Mouse (Mus musculus): Measurements from ENCODE around the gene Pycard. TPM values are rescaled to one million over a fixed set of nuclear protein-coding genes. Genes with fewer than 3 reads are reported as not detected.

The Pycard gene
- polyA plus RNA-seq, 1 experiment from 2014 or later, result 23.0 TPM

DNA sequence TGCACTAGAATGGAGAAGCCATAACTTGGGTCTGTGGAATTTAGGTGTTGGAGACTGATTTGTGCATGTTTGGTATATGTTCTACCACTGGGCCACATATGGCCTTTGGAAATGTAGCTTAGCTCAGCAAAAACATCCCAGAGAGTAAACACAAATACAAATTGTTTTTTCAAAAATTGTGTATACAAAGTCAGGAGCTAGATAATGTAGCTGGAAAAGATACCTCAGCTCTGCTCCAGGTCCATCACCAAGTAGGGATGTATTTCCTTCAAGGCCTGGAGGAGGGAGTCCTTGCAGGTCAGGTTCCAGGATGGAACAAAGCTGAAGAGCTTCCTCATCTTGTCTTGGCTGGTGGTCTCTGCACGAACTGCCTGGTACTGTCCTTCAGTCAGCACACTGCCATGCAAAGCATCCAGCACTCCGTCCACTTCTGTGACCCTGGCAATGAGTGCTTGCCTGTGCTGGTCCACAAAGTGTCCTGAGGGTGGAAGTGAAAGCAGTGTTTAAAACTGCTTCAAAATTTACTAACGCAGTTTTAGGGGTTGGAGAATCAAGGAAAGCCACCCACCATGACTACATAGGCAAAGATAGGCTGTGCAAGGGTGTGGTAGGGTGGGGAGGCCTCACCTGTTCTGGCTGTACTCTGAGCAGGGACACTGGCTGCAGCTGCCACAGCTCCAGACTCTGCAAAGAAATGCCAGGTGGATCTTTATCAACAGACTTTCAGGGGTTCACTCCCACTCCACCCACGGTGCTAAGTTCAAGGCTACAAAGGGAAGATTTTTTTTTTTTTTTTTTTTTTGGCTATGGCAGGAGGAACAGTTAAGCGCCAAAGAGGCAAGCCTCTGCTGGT, 953 bp downstream of the Pycard start:
- peak; percentile 52 for ATAC-seq (ENCODE audit: low read depth)
- H3K4me1 ChIP-seq (ENCODE audit: control insufficient read depth, low read depth, low read length), result peaks cover 27% of the 10 kb centered on the region
- peak overlapping the region; percentile 51 for H3K4me3 ChIP-seq (ENCODE audit: low read depth, low read length)
- peak overlapping the region; percentile 44 for H3K9ac ChIP-seq (ENCODE audit: low read depth, low read length)
- WGBS (ENCODE audit: insufficient replicate concordance), result 16% methylated on average over 5 of the region's 5 CpGs
- H3K27ac ChIP-seq (ENCODE audit: low read length), result peak overlapping the region; percentile 18; the same call in 1 of the 2 replicates
- H3K4me2 ChIP-seq (ENCODE audit: low read depth, low read length), result peak overlapping the region; percentile 62
- H3K27me3 ChIP-seq (ENCODE audit: control insufficient read depth, insufficient read depth, low read depth, low read length), result no peaks in the 10 kb centered on the region
- no peaks in the 10 kb centered on the region for H3K9me3 ChIP-seq (replicated peaks; ENCODE audit: control insufficient read depth, low read length)
- H3K36me3 ChIP-seq (ENCODE audit: control insufficient read depth, insufficient read depth), result peaks cover 4% of the 10 kb centered on the region; the same call in 1 of the 2 replicates

DNA sequence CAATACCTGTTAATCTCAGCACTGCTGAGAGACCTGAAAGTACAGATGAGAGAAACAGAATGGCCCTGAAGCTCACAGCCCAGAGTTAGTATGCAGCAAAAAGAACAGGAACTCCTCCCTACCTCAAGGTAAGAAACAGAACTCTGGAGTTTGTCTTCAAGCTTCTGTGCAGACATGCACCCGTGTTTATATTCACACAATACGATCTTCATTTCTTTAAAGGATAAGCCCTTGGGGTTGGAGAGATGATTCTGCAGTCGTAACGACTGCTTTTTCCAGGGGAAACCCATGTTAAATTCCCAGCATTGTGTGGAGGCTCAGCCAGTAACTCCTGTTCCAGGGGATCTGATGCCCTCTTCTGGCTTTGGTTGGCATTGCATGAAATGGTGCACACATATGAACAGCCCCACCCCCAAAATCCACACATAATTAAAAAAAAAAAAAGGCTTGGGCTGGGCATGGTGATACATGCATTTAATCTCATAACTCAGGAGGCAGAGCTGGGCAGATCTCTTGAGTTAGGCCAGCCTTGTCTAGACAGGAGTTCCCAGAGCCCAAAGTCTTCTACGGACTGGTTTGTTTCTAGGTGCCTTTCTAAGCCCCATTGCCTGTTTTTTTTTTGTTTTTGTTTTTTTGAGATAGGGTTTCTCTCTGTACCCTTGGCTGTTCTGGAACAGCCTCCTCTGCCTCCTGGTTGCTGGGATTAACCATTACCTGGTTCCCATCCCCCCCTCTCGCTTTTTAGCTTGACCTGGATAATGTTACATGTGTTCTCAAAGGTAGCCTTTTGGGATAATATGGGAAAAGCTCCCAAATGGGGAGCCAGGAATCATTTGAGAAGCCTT, 1.8 kb downstream of the Pycard start:
- Histone ChIP-seq H3K27me3 (ENCODE audit: control insufficient read depth, insufficient read depth, low read depth, low read length) (no peaks in the 10 kb centered on the region), H3K4me1 (ENCODE audit: control insufficient read depth, low read depth, low read length) (peaks cover 27% of the 10 kb centered on the region), H3K9ac (ENCODE audit: low read depth, low read length) (no peak overlapping the region), H3K4me3 (ENCODE audit: low read depth, low read length) (no peak overlapping the region), H3K4me2 (ENCODE audit: low read depth, low read length) (peak overlapping the region; percentile 62), H3K9me3 (replicated peaks; ENCODE audit: control insufficient read depth, low read length) (no peaks in the 10 kb centered on the region), H3K36me3 (ENCODE audit: control insufficient read depth, insufficient read depth) (peaks cover 10% of the 10 kb centered on the region), H3K27ac (ENCODE audit: low read length) (no peak overlapping the region)
- peak; percentile 42 for ATAC-seq (ENCODE audit: low read depth)
- WGBS (ENCODE audit: insufficient replicate concordance), result 37% methylated on average over 6 of the region's 6 CpGs

DNA sequence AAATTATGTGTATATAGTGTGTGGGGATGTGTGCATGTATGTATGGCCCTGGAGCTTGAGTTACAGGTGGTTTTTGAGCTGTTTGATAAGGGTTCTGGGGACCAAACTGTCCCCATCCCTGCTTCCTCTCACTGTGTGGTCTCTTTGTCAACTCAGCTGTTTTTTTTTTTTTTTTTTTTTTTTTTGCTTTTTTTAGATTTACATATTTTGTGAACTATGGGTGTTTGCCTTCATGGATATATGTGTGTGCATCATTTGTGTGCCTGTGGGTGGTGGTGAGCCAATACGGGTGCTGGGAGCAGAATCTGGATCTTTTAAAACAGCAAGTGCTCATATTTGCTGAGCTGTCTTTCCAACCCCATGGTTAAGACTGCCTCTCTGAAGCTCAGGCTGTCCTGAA, 4.8 kb downstream of the Pycard start:
- 70% methylated on average over 1 of the region's 1 CpGs for WGBS (ENCODE audit: insufficient replicate concordance)
- Histone ChIP-seq H3K27ac (ENCODE audit: low read length) (no peak overlapping the region), H3K9me3 (replicated peaks; ENCODE audit: control insufficient read depth, low read length) (no peaks in the 10 kb centered on the region), H3K9ac (ENCODE audit: low read depth, low read length) (no peak overlapping the region), H3K4me1 (ENCODE audit: control insufficient read depth, low read depth, low read length) (peaks cover 27% of the 10 kb centered on the region), H3K4me3 (ENCODE audit: low read depth, low read length) (no peak overlapping the region), H3K36me3 (ENCODE audit: control insufficient read depth, insufficient read depth) (peaks cover 29% of the 10 kb centered on the region), H3K27me3 (ENCODE audit: control insufficient read depth, insufficient read depth, low read depth, low read length) (no peaks in the 10 kb centered on the region), H3K4me2 (ENCODE audit: low read depth, low read length) (no peak overlapping the region)
- ATAC-seq (ENCODE audit: low read depth), result no peak

DNA sequence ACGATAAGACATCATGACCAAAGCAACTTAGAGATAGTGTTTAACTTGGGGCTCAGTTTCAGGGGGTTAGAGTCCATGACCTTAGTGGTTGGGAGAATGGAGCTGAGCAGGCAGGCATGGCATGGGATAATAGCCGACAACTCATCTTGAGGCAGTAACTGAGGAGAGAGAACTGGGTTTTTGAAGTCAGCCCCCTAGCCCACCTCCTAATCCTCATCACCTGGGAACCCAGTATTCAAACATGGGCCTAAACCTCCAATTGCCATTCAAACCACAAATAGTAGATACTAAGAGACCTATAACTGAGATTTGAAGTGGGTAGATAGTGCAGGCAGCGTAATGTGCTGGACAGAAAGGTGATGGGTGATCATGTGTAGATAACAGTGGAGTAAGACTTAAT, 13.1 kb downstream of the Pycard start:
- 87% methylated on average over 3 of the region's 3 CpGs for WGBS (ENCODE audit: insufficient replicate concordance)
- no peak for ATAC-seq (ENCODE audit: low read depth)
- Histone ChIP-seq H3K27ac (ENCODE audit: low read length) (no peak overlapping the region), H3K27me3 (ENCODE audit: control insufficient read depth, insufficient read depth, low read depth, low read length) (no peaks in the 10 kb centered on the region), H3K9me3 (replicated peaks; ENCODE audit: control insufficient read depth, low read length) (no peaks in the 10 kb centered on the region), H3K4me3 (ENCODE audit: low read depth, low read length) (no peak overlapping the region), H3K36me3 (ENCODE audit: control insufficient read depth, insufficient read depth) (peaks cover 85% of the 10 kb centered on the region), H3K4me2 (ENCODE audit: low read depth, low read length) (no peak overlapping the region), H3K4me1 (ENCODE audit: control insufficient read depth, low read depth, low read length) (no peaks in the 10 kb centered on the region), H3K9ac (ENCODE audit: low read depth, low read length) (no peak overlapping the region)

DNA sequence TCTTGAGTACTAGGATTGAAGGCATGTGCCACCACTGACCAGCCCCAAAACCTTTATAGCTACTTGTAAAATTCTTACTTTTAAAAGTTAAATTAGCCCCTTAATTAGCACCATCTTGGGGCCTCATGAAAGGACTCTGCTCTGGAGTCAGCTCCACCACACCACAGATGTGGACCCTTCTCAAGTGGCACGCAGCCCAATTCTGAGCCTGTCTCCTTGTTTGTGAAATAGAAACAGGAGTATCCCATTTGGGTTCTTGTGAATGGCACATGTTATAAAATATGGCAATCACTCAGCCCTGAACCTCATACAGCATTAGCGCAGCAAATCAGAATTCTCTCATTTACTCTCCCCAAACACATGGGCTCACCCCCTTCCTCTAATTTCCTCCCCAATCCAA, 14.8 kb downstream of the Pycard start:
- ATAC-seq (ENCODE audit: low read depth), result no peak
- H3K9ac ChIP-seq (ENCODE audit: low read depth, low read length), result no peak overlapping the region
- H3K4me1 ChIP-seq (ENCODE audit: control insufficient read depth, low read depth, low read length), result no peaks in the 10 kb centered on the region
- no peaks in the 10 kb centered on the region for H3K9me3 ChIP-seq (replicated peaks; ENCODE audit: control insufficient read depth, low read length)
- H3K36me3 ChIP-seq (ENCODE audit: control insufficient read depth, insufficient read depth), result peaks cover 87% of the 10 kb centered on the region
- H3K27me3 ChIP-seq (ENCODE audit: control insufficient read depth, insufficient read depth, low read depth, low read length), result no peaks in the 10 kb centered on the region
- no peak overlapping the region for H3K27ac ChIP-seq (ENCODE audit: low read length)
- H3K4me3 ChIP-seq (ENCODE audit: low read depth, low read length), result no peak overlapping the region
- 94% methylated on average over 2 of the region's 2 CpGs for WGBS (ENCODE audit: insufficient replicate concordance)
- H3K4me2 ChIP-seq (ENCODE audit: low read depth, low read length), result no peak overlapping the region

DNA sequence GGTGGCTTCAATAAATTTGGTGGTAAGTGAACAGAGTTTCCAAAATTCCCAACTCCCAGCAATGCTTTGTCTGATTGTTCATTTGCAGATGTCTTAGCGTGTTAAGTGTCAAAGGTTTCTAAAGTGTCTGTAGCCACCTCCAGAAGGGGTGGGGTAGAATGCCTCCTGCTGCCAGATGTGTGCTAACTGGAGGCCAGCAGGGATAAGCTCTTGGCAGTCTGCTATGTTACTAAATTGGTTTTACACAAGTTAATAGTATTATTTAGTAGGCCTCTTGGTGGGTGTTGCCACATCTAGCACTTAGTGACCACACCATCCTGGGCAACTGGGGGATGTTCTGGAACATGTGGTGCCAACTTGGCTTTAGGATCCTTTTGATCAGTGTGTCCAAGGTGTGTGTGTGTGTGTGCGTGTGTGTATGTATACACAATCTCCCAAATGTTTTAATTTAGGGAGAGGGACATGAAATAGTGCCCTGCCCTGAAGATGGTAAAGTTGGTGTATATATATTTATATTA, 19.2 kb downstream of the Pycard start:
- H3K27me3 ChIP-seq (ENCODE audit: control insufficient read depth, insufficient read depth, low read depth, low read length), result no peaks in the 10 kb centered on the region
- H3K9ac ChIP-seq (ENCODE audit: low read depth, low read length), result no peak overlapping the region
- ATAC-seq (ENCODE audit: low read depth), result no peak
- no peak overlapping the region for H3K4me2 ChIP-seq (ENCODE audit: low read depth, low read length)
- no peak overlapping the region for H3K4me3 ChIP-seq (ENCODE audit: low read depth, low read length)
- WGBS (ENCODE audit: insufficient replicate concordance), result 82% methylated on average over 2 of the region's 2 CpGs
- peaks cover 6% of the 10 kb centered on the region for H3K4me1 ChIP-seq (ENCODE audit: control insufficient read depth, low read depth, low read length)
- peaks cover 83% of the 10 kb centered on the region for H3K36me3 ChIP-seq (ENCODE audit: control insufficient read depth, insufficient read depth)
- no peaks in the 10 kb centered on the region for H3K9me3 ChIP-seq (replicated peaks; ENCODE audit: control insufficient read depth, low read length)
- H3K27ac ChIP-seq (ENCODE audit: low read length), result no peak overlapping the region

DNA sequence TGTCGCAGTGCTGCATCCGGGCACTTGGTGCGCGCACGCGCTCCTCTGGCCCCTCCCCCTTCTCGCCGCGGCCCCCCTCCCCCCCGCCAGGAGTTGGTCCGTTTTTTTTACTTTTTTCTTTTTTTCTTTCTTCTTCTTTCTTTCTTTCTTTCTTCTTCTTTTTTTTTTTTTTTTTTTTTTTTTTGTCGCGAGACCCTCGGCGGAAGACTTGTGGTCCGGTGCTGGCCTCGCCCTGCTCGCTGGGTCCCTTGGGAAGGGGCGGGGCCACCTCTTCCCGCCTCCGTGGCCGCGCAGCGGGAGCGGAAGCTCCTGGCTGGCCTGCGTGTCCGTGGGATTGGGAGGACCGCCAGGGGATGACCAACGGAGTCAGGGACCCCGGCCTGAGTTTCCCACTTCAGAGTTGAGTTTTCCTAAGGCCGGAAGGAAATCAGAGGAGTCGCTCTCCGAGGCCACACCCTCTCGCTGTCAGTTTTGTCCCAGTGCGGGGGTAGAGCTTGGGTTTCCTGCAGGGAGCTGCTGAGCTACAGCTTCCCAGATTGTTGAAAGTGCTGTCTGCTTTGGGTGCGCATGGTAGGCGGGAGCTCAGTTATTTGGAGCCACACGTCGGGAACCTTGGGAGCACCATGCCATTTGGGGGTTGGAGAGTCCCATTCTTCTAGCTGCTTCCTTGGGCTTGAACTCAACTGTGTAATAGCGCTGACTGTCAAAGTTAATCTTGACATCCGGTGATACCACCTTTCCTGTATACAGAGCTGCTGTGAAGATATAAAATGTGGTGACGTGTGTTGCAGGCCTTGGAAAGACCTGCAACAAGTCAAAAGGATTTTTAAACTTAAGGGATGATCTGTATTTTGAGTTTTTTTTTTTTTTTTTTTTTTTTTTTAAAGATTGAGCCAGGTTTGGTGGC, 25.5 kb downstream of the Pycard start:
- peaks cover 32% of the 10 kb centered on the region for H3K36me3 ChIP-seq (ENCODE audit: control insufficient read depth, insufficient read depth)
- peak; percentile 67 for ATAC-seq (ENCODE audit: low read depth)
- no peaks in the 10 kb centered on the region for H3K9me3 ChIP-seq (replicated peaks; ENCODE audit: control insufficient read depth, low read length)
- no peaks in the 10 kb centered on the region for H3K27me3 ChIP-seq (ENCODE audit: control insufficient read depth, insufficient read depth, low read depth, low read length)
- peak overlapping the region; percentile 95 for H3K4me3 ChIP-seq (ENCODE audit: low read depth, low read length)
- WGBS (ENCODE audit: insufficient replicate concordance), result under 1% methylated on average over 42 of the region's 42 CpGs
- H3K9ac ChIP-seq (ENCODE audit: low read depth, low read length), result peak overlapping the region; percentile 95
- peak overlapping the region; percentile 95 for H3K27ac ChIP-seq (ENCODE audit: low read length)
- H3K4me1 ChIP-seq (ENCODE audit: control insufficient read depth, low read depth, low read length), result peaks cover 21% of the 10 kb centered on the region
- H3K4me2 ChIP-seq (ENCODE audit: low read depth, low read length), result peak overlapping the region; percentile 90
